Mouse (Mus musculus) ovary, adult 2 months (tissue): ENCODE measurements around the gene Abtb1. TPM values are rescaled to one million over a fixed set of nuclear protein-coding genes. Genes with fewer than 3 reads are reported as not detected.

Experiments
- polyA plus RNA-seq: library from polyadenylated mRNA; depleted of rRNA; stranded (reverse); fragments of >200 nt; gene quantifications from 2 replicates; pipeline ENCODE4 v1.2.3, GENCODE M21; 2012; rRNA removed

Gene Abtb1
- polyA plus RNA-seq = 97.5 and 98.5 TPM in 2 replicates

DNA sequence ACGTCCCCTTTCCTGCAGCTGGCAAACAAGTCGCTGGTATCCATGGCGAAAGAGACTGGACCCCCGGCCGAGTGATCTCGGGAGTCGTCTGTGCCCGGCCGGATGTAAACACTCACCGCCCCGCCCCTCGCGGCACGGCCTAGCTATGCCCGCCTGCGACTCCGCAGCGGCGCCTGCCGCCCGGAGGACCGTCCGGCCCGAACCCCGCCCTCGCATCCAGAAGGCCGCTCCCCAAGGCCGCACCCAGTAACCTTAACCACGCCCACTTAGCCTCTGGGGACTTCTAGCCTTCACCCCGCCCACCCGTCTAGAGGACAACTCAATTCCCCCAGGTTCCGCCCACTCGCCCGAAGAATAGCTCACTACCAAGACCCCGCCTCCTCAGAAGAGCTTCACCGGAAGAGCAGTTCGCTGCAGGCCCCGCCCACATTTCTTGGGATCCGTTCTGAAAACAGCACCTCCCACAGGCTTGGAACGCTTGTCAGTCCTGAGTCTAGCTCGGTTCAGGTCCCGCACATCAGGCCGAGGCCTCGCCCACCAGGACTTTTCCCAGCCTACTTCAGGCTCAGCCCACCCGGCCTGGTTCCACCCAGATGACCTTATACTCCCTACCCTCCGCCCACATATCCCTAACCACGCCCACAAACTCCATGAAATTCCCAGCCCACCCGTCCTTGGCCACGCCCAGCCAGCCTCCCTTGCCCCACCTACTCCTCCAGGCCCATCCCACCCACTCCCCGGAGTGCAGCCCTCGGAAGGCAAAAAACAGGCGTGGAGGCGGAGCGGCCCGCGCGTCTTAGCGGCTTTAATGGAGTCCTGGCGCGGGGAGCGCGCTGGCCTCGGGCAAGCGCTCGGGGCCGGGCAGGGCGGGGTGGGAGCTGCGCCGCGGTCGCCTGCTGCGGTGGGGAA, at the start of gene Abtb1:
TSS of gene Abtb1 (minus strand) at position 204 of the 909 bp plus-strand sequence.

DNA sequence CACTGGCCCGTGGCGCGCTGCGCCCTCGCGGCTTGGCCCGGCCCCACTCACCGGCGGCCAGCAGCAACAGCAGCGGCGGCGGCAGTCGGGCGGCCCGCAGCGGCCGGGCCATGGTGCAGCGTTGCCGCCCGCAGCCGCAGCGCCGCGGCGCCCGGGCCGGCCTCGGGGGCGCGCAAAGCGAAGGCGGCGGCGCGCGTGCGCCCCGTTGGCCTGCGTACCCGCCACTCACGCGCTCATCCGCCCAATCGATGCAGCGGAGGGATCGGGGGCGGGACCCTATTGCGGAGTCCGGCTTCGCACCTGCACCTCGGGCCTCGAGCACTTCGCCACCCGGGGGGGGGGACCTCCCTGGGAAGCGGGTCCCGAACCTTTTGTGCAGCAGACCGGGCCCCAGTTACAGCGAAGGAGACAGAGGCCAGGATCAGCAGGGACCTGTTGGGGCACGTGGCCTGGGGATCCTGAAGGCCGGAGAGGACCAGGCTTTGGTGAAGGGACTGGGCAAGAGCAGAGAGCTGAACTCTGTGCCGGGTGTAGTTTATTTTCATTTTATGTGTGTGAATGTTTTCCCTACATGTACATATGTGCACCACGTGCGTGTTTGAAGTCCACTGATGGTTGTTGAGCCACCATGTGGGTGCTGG, 33.2 kb upstream of the Abtb1 start, which contains the start of gene Podxl2:
TSS of gene Podxl2 (minus strand) at position 177 of the 641 bp plus-strand sequence.

Other genes with a start within 250 kb of the Abtb1 start
- 0.06 and 0.07 TPM in 2 replicates for gene Kbtbd12, start 204.0 kb downstream of the Abtb1 start, polyA plus RNA-seq
- gene Mgll, start 117.6 kb downstream of the Abtb1 start, polyA plus RNA-seq = 123 and 129 TPM in 2 replicates
- 227 and 256 TPM in 2 replicates for gene Podxl2, start 33.1 kb upstream of the Abtb1 start, polyA plus RNA-seq
- gene Mcm2, start 56.8 kb upstream of the Abtb1 start, polyA plus RNA-seq = 59.0 and 69.7 TPM in 2 replicates
- 257 and 298 TPM in 2 replicates for gene Tpra1, start 60.3 kb upstream of the Abtb1 start, polyA plus RNA-seq